Mouse (Mus musculus) kidney, adult 8-10 months (tissue): ENCODE data around the gene Styxl1.

Source experiments
- DNase-seq, 2 experiments: peaks; one replicate each; pipeline ENCODE4 v3.0.0; 2022

Gene Styxl1

DNA sequence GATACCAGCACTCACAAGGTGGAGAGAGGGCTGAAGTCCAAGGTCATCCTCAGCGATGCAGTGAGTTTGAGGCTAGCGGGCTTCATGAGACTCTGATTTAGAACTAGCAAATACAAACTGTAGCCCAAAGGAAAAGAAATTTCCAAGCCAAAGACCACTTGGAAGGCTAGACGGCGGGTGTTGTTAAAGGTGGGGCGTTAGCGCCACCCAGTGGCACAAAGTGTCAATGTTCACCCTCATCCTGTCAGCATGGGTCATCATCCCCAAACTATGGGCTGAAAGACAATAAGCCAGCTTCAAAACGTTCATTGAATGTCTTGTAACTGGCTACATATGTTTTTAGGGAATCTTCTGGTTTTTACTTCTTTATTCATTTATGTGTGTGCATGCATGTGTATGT, 14.7 kb downstream of the Styxl1 start:
- peak in 1 of 2 experiments; percentile 75 for DNase-seq

DNA sequence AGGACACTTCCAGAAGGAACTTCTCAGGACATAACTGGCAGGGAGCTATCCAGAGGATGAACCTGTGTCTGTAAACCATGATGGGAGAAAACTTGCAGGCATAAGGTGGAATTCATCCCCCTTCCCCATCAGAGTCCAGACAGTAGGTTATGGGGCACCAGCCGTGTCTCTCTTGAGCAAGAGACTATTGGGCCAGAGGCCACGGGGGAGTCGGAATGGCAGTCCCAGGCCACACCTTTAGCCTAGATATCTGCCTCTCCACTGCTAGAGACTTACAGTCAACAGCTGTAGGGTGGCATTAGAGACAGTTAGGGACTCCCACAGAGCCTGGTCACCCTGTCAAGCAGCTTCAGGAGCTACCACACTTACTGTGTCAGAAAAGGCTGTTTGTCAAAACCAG, 16.3 kb downstream of the Styxl1 start:
- DNase-seq = no peak

DNA sequence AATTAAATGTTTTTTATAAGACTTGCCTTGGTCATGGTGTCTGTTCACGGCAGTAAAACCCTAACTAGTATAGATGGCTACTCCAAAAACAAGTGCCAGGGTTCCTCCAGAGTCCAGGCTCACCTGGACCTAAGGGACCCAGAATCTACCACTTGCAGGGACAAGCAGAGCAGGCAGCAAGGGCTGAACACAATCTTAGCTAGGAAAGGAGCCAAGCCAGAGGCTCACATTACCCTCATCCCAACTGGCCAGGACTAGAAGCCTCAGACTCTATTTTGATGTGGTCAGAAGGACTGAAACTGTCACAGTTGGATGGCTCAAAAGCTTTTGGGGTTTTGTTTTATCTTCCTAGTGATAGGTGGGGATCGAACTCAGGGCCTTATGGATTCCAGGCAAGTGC, 26.6 kb downstream of the Styxl1 start:
- no peak for DNase-seq

GRCm38 (mm10) chr5:135751041-135751440, 27.1 kb downstream of the Styxl1 start:
- no peak for DNase-seq

DNA sequence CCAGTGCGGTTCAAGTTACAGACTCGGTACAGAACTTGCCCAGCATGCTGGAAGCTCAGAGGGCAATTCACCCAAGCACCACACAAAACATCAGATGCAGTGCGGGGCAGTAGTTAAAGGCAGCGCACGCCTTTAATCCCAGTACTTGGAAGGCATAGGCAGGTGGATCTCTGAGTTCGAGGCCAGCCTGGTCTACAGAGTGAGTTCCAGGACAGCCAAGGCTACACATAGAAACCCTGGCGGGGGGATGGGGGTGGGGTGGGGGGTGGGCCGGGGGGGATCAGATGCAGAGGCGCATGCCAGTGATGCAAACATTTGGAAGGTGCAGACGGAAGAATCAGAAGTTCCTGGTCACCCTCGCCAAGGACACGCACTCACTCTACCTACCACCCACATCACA, 33.4 kb downstream of the Styxl1 start:
- DNase-seq = no peak

GRCm38 (mm10) chr5:135743741-135744609, 34.2 kb downstream of the Styxl1 start, which contains the start of gene Tmem120a:
TSS of gene Tmem120a (minus strand) at chr5:135744448.
- DNase-seq = peak; percentile 96 to 98

GRCm38 (mm10) chr5:135742941-135743740, 35.0 kb downstream of the Styxl1 start:
- peak; percentile 68 to 75 for DNase-seq

GRCm38 (mm10) chr5:135742156-135742555, 36.0 kb downstream of the Styxl1 start:
- peak; percentile 63 to 71 for DNase-seq

GRCm38 (mm10) chr5:135738266-135738665, 39.9 kb downstream of the Styxl1 start:
- no peak for DNase-seq

- DNase-seq = no peak
Observed at GRCm38 (mm10) chr5:135737154-135737553, 41.0 kb downstream of the Styxl1 start.

GRCm38 (mm10) chr5:135736544-135736943, 41.6 kb downstream of the Styxl1 start:
- no peak for DNase-seq

DNA sequence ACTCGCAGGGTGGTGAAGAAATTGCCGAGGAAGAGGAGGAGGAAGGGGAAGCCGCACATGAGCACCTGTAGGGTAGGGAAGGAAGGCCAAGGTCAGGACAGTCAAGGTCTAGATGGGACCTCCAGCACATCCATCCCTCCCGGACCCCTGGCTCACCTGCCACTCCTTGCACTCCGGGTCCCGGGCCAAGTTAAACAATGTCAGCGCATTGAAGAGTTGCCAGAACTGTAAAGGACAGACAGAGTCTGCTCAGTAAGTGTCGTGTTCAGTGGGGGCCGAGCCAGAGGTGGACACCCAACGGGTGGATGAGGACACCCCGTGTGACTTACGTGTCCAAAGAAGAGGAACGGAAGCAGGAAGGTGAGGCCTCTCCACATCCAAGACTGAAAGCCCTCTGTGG, 42.4 kb downstream of the Styxl1 start:
- no peak for DNase-seq

DNA sequence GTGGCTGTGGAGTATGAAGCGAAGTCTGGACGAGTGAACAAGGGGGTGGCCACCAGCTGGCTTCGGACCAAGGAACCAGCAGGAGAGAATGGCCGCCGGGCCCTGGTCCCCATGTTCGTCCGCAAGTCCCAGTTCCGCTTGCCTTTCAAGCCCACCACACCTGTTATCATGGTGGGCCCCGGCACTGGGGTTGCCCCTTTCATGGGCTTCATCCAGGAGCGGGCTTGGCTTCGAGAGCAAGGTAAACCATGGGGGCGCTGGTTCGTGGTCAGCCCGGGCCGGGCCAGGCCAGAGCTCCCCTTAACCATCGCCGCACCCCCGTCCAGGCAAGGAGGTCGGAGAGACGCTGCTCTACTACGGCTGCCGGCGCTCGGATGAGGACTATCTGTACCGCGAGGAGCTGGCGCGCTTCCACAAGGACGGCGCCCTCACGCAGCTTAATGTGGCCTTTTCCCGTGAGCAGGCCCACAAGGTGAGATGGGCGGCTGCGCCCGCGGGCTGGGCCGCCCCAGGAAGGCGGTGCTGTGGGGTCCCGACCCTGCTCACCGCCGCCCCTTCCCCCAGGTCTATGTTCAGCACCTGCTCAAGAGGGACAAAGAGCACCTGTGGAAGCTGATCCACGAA, 44.0 kb downstream of the Styxl1 start:
- no peak for DNase-seq

DNA sequence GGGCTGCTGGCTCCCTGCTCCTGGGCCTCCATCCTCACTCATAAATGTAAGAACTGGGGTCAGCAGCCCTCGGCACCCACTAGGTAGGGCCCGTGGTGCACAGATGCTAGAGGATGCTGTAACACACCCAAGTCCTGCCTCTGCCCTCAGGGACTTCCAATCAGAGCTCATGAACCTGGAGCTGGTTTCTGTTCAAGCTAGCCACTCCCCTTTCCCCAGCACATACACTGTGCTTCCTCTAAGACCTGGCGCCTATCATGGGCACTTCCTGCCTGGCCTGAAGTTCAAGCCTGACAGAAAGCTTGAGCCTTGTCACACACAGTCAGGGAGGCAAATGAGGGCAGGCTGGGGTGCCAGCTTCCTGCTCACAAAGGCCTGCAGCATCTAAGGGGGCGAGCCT, 45.1 kb downstream of the Styxl1 start:
- DNase-seq = no peak

- DNase-seq = no peak
Observed at GRCm38 (mm10) chr5:135731322-135731721, 46.9 kb downstream of the Styxl1 start.

GRCm38 (mm10) chr5:135730916-135731315, 47.3 kb downstream of the Styxl1 start:
- DNase-seq = no peak

- DNase-seq = no peak
Observed at GRCm38 (mm10) chr5:135730278-135730677, 47.9 kb downstream of the Styxl1 start.

DNA sequence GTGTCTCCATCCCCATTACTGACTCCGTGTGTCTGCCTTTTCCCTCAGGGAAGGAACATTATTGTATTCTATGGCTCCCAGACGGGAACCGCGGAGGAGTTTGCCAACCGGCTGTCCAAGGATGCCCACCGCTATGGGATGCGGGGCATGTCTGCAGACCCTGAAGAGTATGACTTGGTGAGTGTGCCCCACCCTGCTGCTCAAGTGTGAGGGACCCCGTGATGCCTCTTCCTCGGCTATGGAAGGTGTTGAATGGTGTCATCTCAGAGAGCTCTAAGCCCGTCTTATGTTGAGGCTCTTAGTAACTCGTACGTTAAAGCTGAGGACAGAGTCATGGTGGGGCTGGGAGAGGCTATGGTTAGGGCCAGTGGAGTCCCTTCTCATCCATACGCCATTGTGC, 48.8 kb downstream of the Styxl1 start:
- no peak for DNase-seq

DNA sequence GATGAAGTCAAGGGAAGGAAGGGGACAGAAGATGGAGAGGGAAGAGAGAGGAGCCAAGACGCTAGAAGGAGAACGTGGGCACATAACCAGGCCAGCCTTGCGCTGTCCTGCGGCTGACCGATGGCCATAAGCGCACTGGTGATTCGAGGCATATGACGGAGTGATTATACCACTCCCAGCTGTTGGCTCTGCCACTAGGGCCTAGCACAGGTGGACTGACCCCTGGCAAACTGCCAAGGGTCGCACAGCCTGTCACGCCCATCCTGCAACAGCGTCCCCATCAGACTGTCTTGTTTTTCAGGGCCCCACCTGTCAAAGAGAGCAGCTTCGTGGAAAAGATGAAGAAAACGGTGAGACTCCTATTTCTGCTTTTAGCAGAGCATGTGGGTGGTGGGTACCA, 49.8 kb downstream of the Styxl1 start:
- no peak for DNase-seq

DNA sequence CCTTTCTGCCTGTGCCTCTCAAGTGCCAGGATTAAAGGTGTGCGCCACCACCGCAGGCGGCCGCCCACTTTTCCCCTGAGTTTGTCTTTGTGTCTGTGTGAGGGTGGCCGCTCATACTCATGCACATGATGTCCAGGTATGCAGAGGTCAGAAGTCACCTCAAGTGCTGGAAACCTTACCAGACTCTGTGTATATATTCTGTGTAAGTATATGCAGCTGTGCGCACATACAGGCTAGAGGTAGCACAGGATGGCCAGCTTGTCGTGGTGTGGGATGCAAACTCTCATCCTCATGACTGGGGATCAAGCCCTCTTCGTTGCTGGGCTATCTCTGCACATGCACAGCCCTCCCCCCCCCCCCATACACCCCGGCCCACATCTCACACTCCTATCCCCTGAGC, 50.3 kb downstream of the Styxl1 start:
- no peak for DNase-seq

DNA sequence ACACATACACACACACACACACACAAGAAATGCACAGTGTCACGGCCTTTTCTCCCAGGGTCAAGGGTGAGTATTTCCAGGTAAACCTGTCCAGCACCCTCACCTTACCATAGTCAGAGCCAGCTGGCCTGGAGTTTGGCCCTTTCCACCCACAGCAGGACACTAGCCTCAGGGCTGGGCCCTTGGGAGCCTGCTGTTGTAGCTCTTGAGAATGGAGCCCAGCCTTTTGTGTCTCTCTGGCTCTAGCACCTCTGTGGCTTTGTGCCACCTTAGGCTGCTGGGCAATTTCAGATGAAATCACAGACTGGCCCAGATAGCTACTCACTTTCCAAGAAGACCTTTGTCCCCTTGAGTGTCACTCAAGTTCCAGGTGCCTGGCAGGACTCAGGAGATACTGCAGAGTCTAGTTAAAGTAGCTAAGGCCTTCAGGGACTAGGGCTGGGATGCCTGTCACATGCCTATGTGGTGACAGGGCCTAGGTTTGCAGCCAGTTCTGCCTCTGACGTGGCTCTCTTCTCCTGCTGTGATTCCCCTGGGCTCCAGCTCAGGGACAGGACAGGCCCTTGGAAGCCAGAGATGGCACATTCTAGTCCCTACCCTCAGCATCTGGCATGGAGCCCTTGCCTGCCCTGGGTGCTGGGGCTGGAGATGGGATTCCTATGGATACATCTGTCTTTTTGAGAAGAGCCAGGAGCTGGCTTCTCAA, 51.4 kb downstream of the Styxl1 start:
- DNase-seq = peak in 1 of 2 experiments; percentile 50

DNA sequence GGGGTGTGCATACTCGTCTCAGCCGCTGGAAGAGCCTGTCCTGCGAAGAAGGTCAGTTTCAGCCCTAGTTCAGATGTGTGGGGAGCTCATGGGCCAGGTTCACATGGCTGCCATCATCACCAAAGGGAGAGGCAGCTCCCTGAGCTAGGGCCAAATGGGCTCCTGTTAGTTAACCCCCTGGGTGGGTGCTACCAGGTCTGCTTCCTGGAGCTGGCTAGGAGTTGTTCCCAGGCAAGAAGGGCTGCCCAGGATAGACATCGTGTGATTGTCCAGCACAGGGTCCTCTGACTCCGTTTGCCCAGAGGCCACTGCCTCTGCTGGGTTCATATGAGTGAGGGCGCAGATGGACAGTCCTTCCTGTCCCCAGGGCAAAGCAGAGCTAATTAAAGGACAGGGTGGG, 52.2 kb downstream of the Styxl1 start:
- no peak for DNase-seq

- DNase-seq = no peak
Observed at GRCm38 (mm10) chr5:135725391-135725841, 52.8 kb downstream of the Styxl1 start.
